Mouse (Mus musculus) frontal cortex, adult (tissue): Measurements from ENCODE around the gene Car3.

Source experiments
- ATAC-seq: cut with Nextera tagmentation; 2 replicates; pipeline ENCODE4 v1.9.2; 2017; ENCODE audit warnings: mild to moderate bottlenecking, moderate library complexity, mixed read lengths; ENCODE audit not compliant: low TSS enrichment

Gene Car3

DNA sequence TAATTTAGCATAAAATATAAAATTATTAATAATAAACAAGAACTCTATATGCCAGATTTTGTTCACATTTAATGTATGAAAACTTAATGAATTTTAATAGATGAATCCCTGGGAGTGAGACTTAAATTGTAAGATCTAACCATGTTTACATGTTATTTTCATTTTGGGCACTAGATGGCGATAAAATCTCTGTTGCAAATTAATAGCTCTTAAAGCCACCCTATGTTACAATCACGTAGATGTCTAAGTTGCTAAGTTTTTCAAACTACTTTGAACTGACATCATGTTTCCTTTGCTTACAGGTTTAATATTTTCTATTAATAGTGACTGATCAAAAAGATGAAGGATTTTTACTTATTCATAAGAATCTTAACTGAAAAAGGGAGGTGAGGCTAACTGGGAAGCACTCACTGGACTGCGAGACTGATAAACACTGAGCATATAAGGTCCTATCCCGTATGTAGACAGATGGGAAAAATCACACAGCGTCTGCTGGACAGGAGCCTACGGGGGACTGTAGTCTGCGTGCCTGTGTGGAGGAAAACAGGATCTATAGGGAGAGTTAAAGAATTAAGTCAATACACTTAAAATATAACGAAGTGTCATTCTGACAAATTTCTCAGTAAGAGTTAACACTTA is 11.2 kb downstream of the Car3 start:
- peak; percentile 75 for ATAC-seq

- no peak for ATAC-seq
Measured at GRCm38 (mm10) chr3:14876325-14876918, 13.1 kb downstream of the Car3 start.

DNA sequence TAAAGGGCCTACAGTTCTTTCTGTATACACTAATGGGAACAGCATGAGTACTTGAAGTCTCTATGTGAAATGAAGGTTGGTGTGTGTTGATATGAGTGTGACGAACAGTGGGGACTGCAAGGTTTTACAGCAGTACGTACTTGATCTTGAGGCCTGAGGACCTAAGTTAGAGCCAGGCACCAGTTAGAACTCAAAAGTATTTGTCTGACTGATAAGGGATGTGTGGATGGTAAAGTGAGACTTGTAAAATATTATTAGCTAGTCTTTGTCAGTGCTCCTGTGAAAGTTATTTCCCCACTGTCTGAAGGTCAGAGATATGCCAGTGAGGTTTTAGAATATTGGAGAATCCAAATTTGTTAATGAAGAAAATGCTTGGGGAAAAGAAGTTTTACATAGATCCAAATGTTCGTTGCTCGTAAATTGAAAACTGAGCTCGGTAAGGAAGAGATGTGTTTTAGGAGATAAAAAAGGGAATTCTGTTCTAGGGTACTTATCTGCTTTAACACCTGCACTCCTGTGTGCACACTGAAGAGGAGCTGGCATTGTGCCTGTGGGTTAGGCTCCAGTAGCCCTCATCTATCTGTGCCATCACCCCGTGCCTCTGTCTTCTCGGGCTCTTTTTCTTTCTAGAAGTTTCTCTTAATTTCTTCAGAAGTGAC is 14.1 kb downstream of the Car3 start:
- ATAC-seq = no peak

DNA sequence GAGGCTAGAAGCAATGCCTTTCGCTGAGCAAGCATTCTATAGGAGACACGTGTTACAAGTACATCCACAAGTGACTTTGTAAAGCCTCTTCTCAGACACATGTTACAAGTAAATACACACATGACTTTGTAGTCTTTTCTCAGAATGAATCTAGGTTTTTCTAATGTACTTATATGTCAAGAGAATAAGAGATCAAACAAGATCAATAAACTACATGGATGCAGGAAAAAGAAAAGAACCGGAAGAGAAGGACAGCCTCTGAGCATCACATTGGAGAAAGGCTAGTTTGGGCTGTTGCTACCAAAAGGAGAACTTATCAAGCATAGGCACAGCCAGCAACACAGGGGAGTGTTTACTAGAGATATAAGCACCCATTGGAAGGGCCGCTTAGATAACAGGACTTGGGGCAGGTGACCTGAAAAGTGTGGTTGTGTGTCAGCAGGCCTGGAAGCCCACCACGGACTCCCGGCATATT is 15.5 kb downstream of the Car3 start:
- no peak for ATAC-seq

- no peak for ATAC-seq
Measured at GRCm38 (mm10) chr3:14879293-14879692, 16.0 kb downstream of the Car3 start.

GRCm38 (mm10) chr3:14880277-14880676 is 17.0 kb downstream of the Car3 start:
- ATAC-seq = no peak

DNA sequence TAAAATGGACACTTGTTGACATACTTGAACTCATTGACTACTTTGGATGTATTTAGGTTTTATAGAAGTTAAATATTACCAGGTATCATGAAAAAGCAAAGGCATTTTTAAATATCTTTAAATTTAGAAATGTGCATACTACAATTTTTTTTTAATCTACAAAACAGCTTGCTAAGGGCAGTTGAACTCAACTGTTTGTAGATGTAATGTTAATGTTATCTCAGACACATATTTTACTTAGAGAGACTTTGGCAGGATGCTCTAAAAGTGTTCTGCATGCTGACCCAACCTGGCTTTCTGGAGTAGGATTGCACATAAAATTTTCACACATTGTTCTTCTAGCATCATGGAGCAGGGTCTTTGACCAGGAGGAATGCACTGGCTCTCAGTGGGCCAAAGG is 18.7 kb downstream of the Car3 start:
- ATAC-seq = no peak

- no peak for ATAC-seq
Measured at GRCm38 (mm10) chr3:14882756-14883155, 19.4 kb downstream of the Car3 start.

- ATAC-seq = no peak
Measured at GRCm38 (mm10) chr3:14884826-14885225, 21.5 kb downstream of the Car3 start.

- peak; percentile 76 for ATAC-seq
Measured at GRCm38 (mm10) chr3:14886102-14887098, 23.1 kb downstream of the Car3 start, which contains the start of gene Car2. TSS of gene Car2 (plus strand) at chr3:14886273.

DNA sequence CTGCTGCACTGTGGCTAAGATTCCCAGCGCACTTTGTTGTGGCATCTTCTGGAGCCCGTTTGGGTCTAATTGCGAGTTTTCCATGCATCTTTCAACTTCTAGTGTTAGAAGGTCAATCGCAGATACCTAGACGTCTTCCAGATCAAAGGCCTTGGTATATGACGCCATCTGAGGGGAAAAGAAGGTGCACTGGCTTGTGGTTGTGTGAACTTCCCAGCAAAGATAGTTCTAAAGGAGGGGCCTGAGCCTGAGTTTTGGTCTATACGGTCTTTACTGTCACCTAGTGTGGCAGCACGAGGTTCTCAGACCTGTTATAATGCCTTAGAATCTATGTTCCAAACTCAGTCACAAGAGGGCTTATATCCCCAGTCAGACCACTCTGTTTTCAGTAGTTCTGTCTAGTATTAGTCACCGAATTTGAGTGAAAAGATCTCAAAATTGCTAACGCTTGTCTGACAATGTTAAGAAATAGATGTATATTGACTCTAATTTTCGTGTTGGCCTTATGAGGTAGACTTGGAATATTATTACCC is 23.9 kb downstream of the Car3 start:
- no peak for ATAC-seq

GRCm38 (mm10) chr3:14887686-14888295 is 24.5 kb downstream of the Car3 start:
- no peak for ATAC-seq

DNA sequence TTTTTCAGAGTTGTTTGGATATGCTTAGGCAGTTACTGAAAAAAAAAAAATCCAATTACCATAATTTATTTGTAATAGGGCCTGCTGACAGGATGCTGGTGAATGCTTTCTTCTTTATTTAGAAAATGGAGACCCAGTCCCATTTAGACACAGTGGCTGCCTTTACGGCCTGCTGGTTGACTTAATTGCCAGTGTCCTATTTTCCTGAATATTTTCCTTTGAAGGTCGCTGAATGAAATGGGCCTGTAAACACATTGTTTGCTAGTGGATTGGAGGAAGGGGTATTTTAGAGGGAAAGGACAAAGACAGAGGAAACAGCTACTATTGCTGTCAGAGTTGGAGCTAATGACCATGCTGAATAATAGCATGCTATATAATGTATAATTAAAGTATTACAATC is 25.2 kb downstream of the Car3 start:
- ATAC-seq = no peak

GRCm38 (mm10) chr3:14889085-14889484 is 25.8 kb downstream of the Car3 start:
- ATAC-seq = no peak

DNA sequence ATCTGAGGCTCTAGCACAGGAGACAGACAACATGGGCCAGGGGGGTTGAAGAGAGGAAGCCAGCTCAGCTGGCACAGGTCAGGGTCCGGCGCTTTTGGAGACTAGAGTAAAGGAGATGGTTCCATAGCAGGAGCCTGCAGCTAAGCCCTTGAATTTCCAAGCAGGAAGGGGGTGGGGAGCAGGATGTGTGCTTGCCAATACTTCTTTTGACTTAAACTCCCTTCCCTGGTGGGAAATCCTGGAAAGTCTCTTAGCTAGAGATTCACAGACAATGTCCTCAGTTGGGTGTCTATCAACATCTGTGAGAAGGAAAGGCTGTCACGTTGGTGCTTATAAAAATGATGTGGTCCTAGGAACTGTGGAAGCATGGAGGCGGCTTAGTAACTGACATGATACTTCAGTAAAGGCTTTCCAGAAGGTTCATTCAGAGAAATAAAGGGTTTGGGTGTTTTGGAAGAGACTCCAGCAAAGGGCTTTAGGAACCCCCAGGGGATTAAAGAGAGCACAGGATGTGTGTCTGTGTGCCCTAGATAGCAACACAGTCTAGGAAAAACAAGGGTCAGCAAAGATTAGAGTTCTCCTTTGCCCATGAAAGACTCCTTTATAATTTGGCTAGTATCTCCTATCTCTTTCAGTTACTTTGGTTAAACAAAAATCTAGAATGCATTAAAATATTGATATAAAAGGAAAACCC is 26.6 kb downstream of the Car3 start:
- no peak for ATAC-seq

DNA sequence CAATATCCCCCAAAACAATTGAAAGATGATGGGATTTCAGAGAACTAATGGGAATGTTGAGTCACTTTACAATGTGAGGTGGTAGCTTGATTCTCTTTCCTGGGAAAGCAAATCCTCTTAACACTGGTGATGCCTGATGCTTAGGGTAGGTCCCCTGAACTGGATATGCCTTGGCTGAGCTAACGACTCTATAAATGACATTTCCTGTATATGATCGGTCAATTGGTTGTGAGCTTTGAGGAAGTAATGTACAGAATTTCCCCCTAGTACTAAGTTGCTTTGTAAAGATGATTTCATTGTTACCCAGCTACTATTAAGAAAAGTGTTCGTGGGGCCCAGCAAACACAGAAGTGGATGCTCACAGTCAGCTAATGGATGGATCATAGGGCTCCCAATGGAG is 29.7 kb downstream of the Car3 start:
- no peak for ATAC-seq

DNA sequence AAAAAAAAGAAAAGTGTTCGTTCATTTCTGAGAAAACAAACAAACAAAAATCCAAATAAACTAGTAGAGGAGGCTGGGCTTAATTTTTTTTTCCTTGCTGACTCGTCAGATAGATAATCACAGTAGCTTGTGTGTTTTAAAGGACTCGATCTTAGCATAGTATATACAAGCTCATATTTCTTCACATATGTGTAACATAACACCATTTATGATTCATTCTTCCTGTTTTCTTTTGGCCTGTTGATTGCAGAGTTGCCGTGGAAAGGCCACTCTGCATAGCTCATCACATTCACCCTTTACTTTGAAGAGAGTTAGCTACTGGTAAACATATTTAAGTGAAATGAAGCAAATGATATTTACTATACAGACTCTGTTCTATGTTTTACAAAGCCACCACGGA is 30.4 kb downstream of the Car3 start:
- no peak for ATAC-seq

DNA sequence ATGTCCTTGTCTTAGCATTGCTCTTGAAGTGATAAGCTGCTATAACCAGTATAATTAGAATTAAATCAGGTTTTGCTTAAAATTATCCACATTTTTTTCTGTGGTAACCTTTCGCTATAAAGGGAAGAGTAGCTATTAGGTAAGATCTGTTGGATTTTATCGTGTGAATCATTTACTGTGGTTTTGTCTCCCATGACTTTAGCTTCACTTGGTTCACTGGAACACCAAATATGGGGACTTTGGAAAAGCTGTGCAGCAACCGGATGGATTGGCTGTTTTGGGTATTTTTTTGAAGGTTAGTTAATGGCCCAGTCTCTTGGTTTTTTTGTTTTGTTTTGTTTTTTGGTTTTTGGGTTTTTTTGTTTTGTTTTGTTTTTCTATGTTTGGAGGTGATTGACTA is 32.0 kb downstream of the Car3 start:
- ATAC-seq = no peak

DNA sequence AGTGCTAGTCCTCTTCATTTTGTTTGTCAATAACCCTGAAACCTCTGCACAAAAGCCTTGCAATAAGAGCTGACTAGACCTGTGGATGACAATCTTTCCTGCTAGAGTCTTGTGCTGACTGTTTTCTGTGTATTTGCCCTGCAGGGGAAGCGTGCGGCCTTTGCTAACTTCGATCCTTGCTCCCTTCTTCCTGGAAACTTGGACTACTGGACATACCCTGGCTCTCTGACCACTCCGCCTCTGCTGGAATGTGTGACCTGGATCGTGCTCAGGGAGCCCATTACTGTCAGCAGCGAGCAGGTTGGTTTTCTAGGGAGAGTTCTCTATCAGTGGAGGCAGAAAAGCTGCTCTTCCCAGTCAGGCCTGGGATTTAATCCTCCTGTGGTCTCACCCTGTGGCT is 34.5 kb downstream of the Car3 start:
- ATAC-seq = no peak

DNA sequence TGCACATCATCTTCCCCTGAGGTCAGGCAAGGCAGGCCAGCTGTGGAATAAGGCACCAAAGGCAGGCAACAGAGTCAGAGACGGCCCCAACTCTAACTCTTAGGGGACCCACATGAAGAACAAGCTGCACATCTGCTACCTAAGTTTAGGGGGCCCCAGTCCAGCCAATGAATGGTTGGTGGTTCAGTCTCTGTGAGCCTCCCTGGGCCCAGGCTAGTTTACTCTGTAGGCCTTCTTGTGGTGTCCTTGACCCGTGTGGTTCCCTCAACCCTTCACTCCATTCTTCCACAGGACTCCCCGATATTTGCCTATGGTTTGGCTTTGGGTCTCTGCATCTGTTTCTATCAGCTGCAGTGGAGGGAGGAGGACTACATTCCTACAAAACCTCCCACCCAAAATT is 40.1 kb downstream of the Car3 start:
- ATAC-seq = no peak

- ATAC-seq = no peak
Measured at GRCm38 (mm10) chr3:14904165-14904564, 40.9 kb downstream of the Car3 start.
